Mouse (Mus musculus) midbrain, embryonic 10.5 days (tissue): ENCODE measurements around the gene Poglut1. TPM values are rescaled to one million over a fixed set of nuclear protein-coding genes. Genes with fewer than 3 reads are reported as not detected.

ENCODE experiments used
- DNase-seq: peaks from one replicate; pipeline ENCODE4 v3.0.0-alpha.2; 2017; ENCODE audit warnings: low spot score
- H3K27ac ChIP-seq: fragments of 300-500 bp; sonication (generic); replicated peaks from 2 replicates; pipeline ENCODE4 v1.5.1; 2016; ENCODE audit warnings: mild to moderate bottlenecking
- H3K27me3 ChIP-seq: fragments of 300-500 bp; sonication (generic); 2 replicates; pipeline ENCODE4 v1.6.1; 2016; ENCODE audit warnings: low read depth, mild to moderate bottlenecking; ENCODE audit not compliant: poor library complexity, severe bottlenecking
- H3K36me3 ChIP-seq: fragments of 300-500 bp; sonication (generic); 2 replicates; pipeline ENCODE4 v1.6.1; 2016; ENCODE audit warnings: mild to moderate bottlenecking, moderate library complexity
- H3K4me1 ChIP-seq: fragments of 300-500 bp; sonication (generic); 2 replicates; pipeline ENCODE4 v1.6.1; 2016
- H3K4me3 ChIP-seq: fragments of 300-500 bp; sonication (generic); 2 replicates; pipeline ENCODE4 v1.5.1; 2016; ENCODE audit warnings: mild to moderate bottlenecking, moderate library complexity
- H3K9me3 ChIP-seq: fragments of 300-500 bp; sonication (generic); replicated peaks from 2 replicates; pipeline ENCODE4 v1.6.1; 2016; ENCODE audit warnings: mild to moderate bottlenecking
- WGBS: fragments of 180-500 bp; shearing (Covaris S2); methylation state at CpG from one replicate; pipeline ENCODE4 v1.1.7; 2016; 5-methylcytosine and 5-hydroxymethylcytosine counted together
- polyA plus RNA-seq: library from polyadenylated mRNA; unstranded; fragments of >200 nt; fragmentation: Nextera tagmentation; extraction: Ambion mirVana; gene quantifications from 2 replicates; pipeline ENCODE4 v1.2.1, GENCODE M21; 2016

Gene Poglut1
- polyA plus RNA-seq, 1 experiment from 2014 or later: 68.2 TPM

GRCm38 (mm10) chr16:38521211-38521987 lies 28.7 kb downstream of the Poglut1 start:
- no peak for DNase-seq
- Histone ChIP-seq H3K27me3 (no peaks in the 10 kb centered on the region), H3K36me3 (peaks cover 51% of the 10 kb centered on the region), H3K4me3 (peak overlapping the region; percentile 74), H3K27ac (peak overlapping the region; percentile 91; the same call in 1 of the 2 replicates), H3K9me3 (no peaks in the 10 kb centered on the region), H3K4me1 (peaks cover 19% of the 10 kb centered on the region)
- WGBS: 41% methylated on average over 8 of the region's 8 CpGs

- 99% methylated on average over 2 of the region's 2 CpGs for WGBS
- H3K27me3 ChIP-seq: no peaks in the 10 kb centered on the region
- no peak for DNase-seq
- H3K4me3 ChIP-seq: no peak overlapping the region
- H3K4me1 ChIP-seq: peaks cover 19% of the 10 kb centered on the region
- peaks cover 49% of the 10 kb centered on the region for H3K36me3 ChIP-seq
- no peaks in the 10 kb centered on the region for H3K9me3 ChIP-seq
- no peak overlapping the region for H3K27ac ChIP-seq
Observed at GRCm38 (mm10) chr16:38519140-38519539, 30.9 kb downstream of the Poglut1 start.

DNA sequence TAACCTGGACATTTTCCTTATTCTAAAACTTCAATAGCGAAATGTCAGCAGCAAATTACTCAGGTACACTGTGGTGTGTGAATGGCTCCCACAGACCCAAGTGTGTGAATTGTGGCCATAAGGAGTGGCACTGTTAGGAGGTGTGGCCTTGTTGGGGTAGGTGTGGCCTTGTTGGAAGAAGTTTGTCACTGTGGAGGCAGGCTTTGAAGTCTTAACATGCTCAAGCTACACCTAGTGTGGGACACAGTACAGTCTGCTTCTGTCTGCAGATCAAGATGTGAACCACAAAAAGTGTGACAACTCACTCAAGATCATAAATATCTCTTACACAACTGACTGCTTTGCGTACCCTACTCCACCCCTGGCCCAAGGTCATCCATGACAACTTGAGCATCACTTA lies 39.2 kb downstream of the Poglut1 start:
- 95% methylated on average over 2 of the region's 2 CpGs for WGBS
- no peak overlapping the region for H3K27ac ChIP-seq
- H3K36me3 ChIP-seq: peaks cover 89% of the 10 kb centered on the region
- no peak overlapping the region for H3K4me3 ChIP-seq
- DNase-seq: no peak
- no peaks in the 10 kb centered on the region for H3K9me3 ChIP-seq
- no peaks in the 10 kb centered on the region for H3K4me1 ChIP-seq
- H3K27me3 ChIP-seq: no peaks in the 10 kb centered on the region

DNA sequence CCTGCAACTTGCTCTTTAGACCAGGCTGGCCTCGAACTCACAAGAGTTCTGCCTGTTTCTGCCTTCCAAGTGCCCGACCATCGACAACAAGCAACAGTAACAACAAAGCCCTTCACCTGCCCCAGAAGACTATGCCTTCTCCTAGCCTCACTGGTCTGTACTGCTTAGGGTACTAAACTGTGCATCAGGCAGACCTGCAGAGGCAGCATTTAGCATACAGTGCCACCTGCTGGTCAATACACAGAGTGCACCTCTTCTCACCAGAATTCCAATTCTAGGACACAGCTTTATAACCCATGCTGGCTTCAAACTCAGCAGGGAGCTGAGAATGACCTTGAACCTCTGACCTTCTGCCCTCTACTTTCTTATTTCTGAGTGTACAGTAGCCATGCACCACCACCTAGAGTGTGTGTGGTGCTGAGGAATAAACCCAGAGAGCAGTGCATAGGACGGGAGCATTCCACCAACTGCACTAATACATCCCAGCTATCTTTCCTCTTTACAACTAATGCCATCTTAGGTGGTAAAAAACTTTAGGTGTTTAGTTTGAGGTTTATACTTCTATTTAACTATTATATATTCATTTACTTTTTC lies 43.9 kb downstream of the Poglut1 start:
- WGBS: 71% methylated on average over 4 of the region's 4 CpGs
- Histone ChIP-seq H3K4me1 (no peaks in the 10 kb centered on the region), H3K4me3 (no peak overlapping the region), H3K36me3 (peaks cover 89% of the 10 kb centered on the region), H3K9me3 (no peaks in the 10 kb centered on the region), H3K27me3 (no peaks in the 10 kb centered on the region), H3K27ac (no peak overlapping the region)
- DNase-seq: peak; percentile 55

DNA sequence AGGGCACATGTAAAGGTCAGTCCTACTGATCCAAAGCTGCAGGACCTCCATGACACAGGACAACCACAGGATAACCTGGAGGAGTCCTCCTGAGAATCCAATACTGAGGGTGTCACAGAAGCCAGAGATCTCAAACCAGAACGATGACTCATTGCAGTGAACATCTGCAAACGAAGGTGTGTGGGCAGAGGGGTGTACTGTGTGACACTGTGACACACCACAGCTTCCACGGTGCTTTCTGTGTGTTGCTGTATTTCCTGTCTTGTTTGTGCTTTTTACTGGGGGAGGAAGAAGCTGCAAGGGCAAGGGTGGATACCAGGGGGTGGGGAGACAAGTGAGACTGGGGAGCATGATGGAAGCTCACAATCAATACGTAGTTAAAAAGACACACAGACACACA lies 46.5 kb downstream of the Poglut1 start:
- H3K36me3 ChIP-seq: peaks cover 93% of the 10 kb centered on the region
- H3K4me3 ChIP-seq: no peak overlapping the region
- H3K27ac ChIP-seq: no peak overlapping the region
- H3K27me3 ChIP-seq: no peaks in the 10 kb centered on the region
- H3K4me1 ChIP-seq: no peaks in the 10 kb centered on the region
- WGBS: 89% methylated on average over 4 of the region's 4 CpGs
- no peaks in the 10 kb centered on the region for H3K9me3 ChIP-seq
- DNase-seq: no peak

GRCm38 (mm10) chr16:38502469-38502868 lies 47.6 kb downstream of the Poglut1 start:
- Histone ChIP-seq H3K4me1 (no peaks in the 10 kb centered on the region), H3K36me3 (peaks cover 93% of the 10 kb centered on the region), H3K9me3 (no peaks in the 10 kb centered on the region), H3K4me3 (no peak overlapping the region), H3K27me3 (no peaks in the 10 kb centered on the region), H3K27ac (no peak overlapping the region)
- WGBS: 93% methylated on average over 10 of the region's 10 CpGs
- DNase-seq: no peak

GRCm38 (mm10) chr16:38496604-38497140 lies 53.4 kb downstream of the Poglut1 start:
- Histone ChIP-seq H3K4me3 (no peak overlapping the region), H3K4me1 (no peaks in the 10 kb centered on the region), H3K36me3 (peaks cover 55% of the 10 kb centered on the region), H3K27me3 (no peaks in the 10 kb centered on the region), H3K27ac (no peak overlapping the region), H3K9me3 (no peaks in the 10 kb centered on the region)
- 89% methylated on average over 7 of the region's 7 CpGs for WGBS
- no peak for DNase-seq

DNA sequence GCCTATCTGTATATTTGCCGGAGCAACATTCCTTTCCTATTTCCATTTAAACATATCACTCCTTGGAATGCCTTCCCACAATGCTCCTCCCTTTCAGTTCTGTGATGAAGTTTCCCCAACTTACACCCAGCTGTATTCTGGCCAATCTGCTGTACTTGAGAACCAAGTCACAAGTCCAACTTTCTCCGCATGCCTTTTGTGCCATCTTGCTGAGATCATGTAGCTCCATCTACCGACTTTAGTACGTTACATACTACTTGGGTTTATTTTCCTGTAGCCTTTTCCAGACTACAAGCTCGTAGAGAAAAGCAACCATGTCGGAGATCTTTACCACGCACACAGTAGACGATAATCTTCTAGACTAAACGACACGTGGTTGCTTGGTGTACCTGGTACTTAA lies 56.2 kb downstream of the Poglut1 start:
- Histone ChIP-seq H3K9me3 (no peaks in the 10 kb centered on the region), H3K27me3 (no peaks in the 10 kb centered on the region), H3K36me3 (peaks cover 27% of the 10 kb centered on the region), H3K4me3 (no peak overlapping the region), H3K4me1 (no peaks in the 10 kb centered on the region), H3K27ac (no peak overlapping the region)
- DNase-seq: no peak
- WGBS: 89% methylated on average over 10 of the region's 10 CpGs

- 84% methylated on average over 3 of the region's 3 CpGs for WGBS
Observed at GRCm38 (mm10) chr16:38492551-38492950, 57.5 kb downstream of the Poglut1 start.

GRCm38 (mm10) chr16:38483582-38484309 lies 66.3 kb downstream of the Poglut1 start:
- peaks cover 12% of the 10 kb centered on the region for H3K4me1 ChIP-seq
- H3K27ac ChIP-seq: no peak overlapping the region
- peak; percentile 18 for DNase-seq
- no peaks in the 10 kb centered on the region for H3K9me3 ChIP-seq
- H3K4me3 ChIP-seq: peak overlapping the region; percentile 48
- H3K36me3 ChIP-seq: no peaks in the 10 kb centered on the region
- WGBS: 38% methylated on average over 42 of the region's 42 CpGs
- peaks cover 34% of the 10 kb centered on the region for H3K27me3 ChIP-seq

More at GRCm38 (mm10) chr16:38492551-38492950, 57.5 kb downstream of the Poglut1 start:
- no peak for DNase-seq
- H3K4me3 ChIP-seq: no peak overlapping the region
- H3K27ac ChIP-seq: no peak overlapping the region
- H3K4me1 ChIP-seq: no peaks in the 10 kb centered on the region
- H3K9me3 ChIP-seq: no peaks in the 10 kb centered on the region
- H3K36me3 ChIP-seq: peaks cover 14% of the 10 kb centered on the region
- no peaks in the 10 kb centered on the region for H3K27me3 ChIP-seq

DNA sequence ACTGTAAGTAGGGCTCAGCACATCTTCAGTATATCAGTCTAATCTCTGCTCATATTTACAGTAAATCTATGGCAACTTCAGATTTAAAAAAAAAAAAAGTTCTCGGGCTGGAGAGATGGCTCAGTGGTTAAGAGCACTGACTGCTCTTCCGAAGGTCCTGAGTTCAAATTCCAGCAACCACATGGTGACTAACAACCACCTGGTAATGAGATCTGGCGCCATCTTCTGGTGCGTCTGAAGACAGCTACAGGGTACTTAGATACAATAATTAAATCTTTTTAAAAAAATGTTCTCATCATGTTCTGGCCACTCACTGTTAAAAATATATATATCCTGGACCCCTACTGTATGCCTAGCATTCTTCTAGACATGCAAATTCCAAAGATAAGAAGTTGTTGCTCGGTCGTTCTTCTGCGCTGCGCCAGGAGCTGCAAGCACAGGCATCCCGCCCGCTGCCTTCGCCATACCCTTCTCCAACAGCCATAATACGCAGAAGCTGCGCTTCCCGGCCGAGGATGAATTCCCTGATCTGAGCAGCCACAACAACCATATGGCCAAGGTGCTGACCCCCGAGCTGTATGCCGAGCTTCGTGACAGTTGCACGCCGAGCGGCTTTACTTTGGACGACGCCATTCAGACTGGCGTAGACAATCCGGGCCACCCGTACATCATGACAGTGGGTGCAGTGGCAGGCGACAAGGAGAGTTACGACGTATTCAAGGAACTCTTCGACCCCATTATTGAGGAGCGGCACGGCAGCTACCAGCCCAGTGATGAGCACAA lies 67.1 kb downstream of the Poglut1 start:
- Histone ChIP-seq H3K27me3 (peaks cover 34% of the 10 kb centered on the region), H3K9me3 (no peaks in the 10 kb centered on the region), H3K4me3 (peak overlapping the region; percentile 48), H3K36me3 (no peaks in the 10 kb centered on the region), H3K27ac (no peak overlapping the region), H3K4me1 (peaks cover 12% of the 10 kb centered on the region)
- WGBS: 22% methylated on average over 32 of the region's 32 CpGs
- peak; percentile 22 for DNase-seq

DNA sequence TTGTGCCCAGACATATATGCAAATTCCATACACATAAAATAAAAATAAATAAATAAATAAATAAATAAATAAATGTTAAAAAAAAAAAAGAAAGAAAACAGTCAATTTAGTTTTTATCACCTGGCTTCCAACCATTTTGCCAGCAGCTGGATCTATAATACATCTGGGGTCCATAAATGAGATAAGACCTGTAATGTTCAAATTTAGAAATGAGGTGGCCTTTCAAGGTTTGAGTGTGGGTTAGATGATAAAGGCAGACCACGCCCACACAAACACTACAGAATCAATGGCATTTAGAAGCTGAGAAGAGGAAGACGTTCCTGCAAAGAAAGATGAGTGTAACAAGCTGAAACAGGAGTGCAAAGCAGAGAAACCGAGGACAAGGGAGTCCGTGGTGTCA lies 68.7 kb downstream of the Poglut1 start:
- H3K4me1 ChIP-seq: peaks cover 21% of the 10 kb centered on the region
- no peaks in the 10 kb centered on the region for H3K9me3 ChIP-seq
- WGBS: 85% methylated on average over 4 of the region's 4 CpGs
- H3K4me3 ChIP-seq: no peak overlapping the region
- no peak for DNase-seq
- no peak overlapping the region for H3K27ac ChIP-seq
- H3K36me3 ChIP-seq: no peaks in the 10 kb centered on the region
- peaks cover 40% of the 10 kb centered on the region for H3K27me3 ChIP-seq
